Mouse (Mus musculus) hematopoietic stem cell, adult 5-6 weeks (primary cell): ENCODE measurements around the gene Irf2bp1. TPM values are rescaled to one million over a fixed set of nuclear protein-coding genes. Genes with fewer than 3 reads are reported as not detected.

Source experiments
- ATAC-seq, 2 experiments: fragments of 125-278 bp in 1 of 2; replicated peaks in 1 of 2; 2 replicates each; pipeline ENCODE4 v1.8.0; 2016 to 2017; ENCODE audit warnings: inconsistent platforms in 2 of 2, mild to moderate bottlenecking in 2 of 2, moderate number of reproducible peaks in 2 of 2, low read depth in 1 of 2, moderate TSS enrichment in 1 of 2; ENCODE audit not compliant: low FRiP score in 2 of 2, poor library complexity in 2 of 2, severe bottlenecking in 2 of 2, insufficient read depth in 1 of 2, low TSS enrichment in 1 of 2
- total RNA-seq: library from RNA; stranded (forward); fragments of 172-1452, 232-1000 nt; gene quantifications from 2 replicates; pipeline ENCODE4 v1.2.3, GENCODE M21; 2017

The Irf2bp1 gene
- total RNA-seq, 1 experiment from 2014 or later = 13.1 TPM

DNA sequence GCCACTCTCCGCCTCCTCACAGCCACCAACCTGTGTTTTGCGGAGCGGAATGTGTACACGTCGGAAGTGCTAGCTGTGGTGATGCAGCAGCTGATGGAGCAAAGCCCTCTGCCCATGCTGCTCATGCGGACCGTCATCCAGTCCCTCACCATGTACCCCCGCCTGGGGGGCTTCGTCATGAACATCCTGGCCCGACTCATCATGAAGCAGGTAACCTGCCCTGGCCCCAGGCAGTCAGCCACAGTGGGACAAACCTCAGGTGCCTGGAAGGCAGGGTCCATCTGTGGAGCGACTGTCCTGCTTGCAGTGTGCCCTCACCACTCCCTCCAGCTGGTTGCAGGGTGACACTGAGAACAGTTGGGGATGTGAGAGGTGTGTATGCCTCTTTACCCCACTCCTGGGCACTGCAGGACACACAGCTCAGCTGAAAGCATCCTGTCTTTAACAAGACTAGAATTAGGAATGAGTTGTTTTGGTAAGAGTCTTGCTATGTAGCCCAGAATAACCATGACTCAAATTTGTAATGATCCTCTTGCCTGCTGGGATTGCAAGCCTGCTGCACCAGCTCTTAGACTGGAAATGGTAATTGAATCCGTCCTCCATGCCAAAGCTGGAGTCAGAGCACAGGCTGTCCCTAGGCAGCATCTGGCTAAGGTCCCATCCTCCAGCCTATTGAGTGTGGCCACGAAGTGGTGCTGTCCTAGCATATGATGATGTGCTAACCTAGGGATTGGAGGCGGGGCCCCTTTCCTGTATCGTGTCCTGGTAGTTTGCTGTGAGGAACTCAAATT, 48.7 kb downstream of the Irf2bp1 start:
- ATAC-seq = no peak

DNA sequence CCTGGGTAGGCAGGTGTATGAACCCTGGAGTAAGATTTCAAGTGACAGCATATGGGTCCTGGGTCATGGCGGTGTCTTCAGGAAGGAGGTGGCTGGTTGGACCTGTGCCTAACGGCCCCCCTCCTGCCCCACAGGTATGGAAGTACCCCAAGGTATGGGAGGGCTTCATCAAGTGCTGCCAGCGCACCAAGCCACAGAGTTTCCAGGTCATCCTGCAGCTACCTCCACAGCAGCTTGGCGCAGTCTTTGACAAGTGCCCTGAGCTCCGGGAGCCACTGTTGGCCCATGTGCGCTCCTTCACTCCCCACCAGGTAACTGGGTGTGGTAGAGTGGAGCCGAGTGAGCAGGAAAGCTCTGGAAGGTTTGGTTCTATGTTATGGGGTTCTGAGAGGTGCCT, 49.3 kb downstream of the Irf2bp1 start:
- ATAC-seq = no peak

DNA sequence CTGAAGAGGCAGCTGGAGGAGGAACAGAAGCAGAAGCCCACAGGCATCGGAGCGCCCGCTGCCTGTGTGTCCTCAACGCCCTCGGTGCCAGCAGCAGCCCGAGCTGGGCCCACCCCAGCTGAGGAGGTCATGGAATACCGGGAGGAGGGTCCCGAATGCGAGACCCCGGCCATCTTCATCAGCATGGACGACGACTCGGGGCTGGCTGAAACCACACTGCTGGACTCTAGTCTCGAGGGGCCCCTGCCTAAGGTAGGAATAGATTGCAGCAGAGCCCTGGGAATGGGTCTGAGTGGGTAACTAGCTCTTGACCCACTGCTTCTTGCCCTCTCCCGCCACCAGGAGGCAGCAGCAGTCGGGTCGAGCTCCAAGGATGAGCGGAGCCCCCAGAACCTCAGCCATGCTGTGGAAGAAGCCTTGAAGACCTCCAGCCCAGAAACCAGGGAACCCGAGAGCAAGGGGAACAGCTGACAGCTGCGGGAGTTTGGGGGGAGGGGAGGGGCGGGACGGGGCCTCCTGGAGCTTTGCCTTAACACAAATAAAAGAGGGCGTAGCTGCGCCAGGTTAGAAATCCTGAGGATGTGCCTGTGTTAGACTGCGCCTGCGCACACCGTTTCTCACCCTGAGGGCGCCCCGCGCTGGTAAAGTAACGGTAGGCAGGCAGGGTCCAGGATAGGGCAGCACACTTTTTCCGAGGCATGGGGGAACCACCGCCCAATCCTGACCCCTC, 50.4 kb downstream of the Irf2bp1 start, which contains the start of gene Rsph6a:
Gene Rsph6a (plus strand): TSS at position 644 of the 730 bp plus-strand sequence.
- ATAC-seq = peak in 1 of 2 experiments; percentile 26; a peak in 1 of 4 replicates

DNA sequence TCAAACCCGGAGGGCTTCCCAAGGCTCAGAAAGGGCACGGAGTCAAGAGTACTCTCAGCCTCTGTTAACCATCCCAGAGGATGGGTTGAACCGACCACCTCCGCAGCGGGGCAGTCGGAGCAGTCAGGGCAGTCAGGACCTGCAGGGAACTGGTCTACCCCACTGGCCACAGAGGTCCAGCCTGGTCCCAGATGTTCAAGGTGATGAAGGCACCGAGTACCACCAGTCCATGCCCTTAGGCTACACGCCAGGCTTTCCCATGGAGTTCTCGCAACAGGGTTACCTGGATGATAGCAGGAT, 50.9 kb downstream of the Irf2bp1 start:
- ATAC-seq = no peak

DNA sequence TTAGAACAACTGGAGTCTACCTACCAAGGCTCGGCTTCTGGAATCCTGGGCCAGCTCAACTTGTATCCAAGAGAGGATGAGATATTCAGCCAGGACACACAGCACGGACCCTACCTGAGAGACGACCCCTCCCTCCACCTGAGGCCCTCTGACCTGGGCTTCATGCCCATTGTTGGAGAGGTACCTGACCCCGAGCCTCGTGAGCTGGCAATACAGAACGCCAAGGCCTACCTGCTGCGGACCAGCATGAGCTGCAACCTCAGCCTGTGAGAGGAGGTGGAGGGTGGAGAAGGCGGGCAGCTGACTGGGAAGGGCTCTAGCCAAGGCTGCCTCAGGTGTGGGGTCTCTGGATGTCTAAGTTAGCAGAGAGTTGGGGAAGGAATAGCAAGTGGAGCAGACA, 51.3 kb downstream of the Irf2bp1 start:
- ATAC-seq = no peak

Other genes with a start within 250 kb of the Irf2bp1 start
- not detected in 2 replicates for gene Psg19, start 205.5 kb upstream of the Irf2bp1 start, total RNA-seq
- not detected in 2 replicates for gene Psg17, start 182.4 kb upstream of the Irf2bp1 start, total RNA-seq
- 3.1 and 4.6 TPM in 2 replicates for gene Mill2, start 164.1 kb upstream of the Irf2bp1 start, total RNA-seq
- gene Pglyrp1, start 132.7 kb upstream of the Irf2bp1 start, total RNA-seq = 14.1 and 39.9 TPM in 2 replicates
- 12.6 and 15.5 TPM in 2 replicates for gene Ccdc61, start 93.6 kb upstream of the Irf2bp1 start, total RNA-seq
- 0.10 TPM in 1 of 2 replicates, not detected in the other for gene Nova2, start 78.2 kb upstream of the Irf2bp1 start, total RNA-seq
- gene Nanos2, start 16.6 kb upstream of the Irf2bp1 start, total RNA-seq = not detected in 2 replicates
- gene Mypop, start 12.8 kb upstream of the Irf2bp1 start, total RNA-seq = 0.10 and 0.69 TPM in 2 replicates
- 2.7 and 3.3 TPM in 2 replicates for gene Foxa3, start 19.5 kb downstream of the Irf2bp1 start, total RNA-seq
- 41.0 and 42.4 TPM in 2 replicates for gene Sympk, start 20.3 kb downstream of the Irf2bp1 start, total RNA-seq
- gene Rsph6a, start 50.6 kb downstream of the Irf2bp1 start, total RNA-seq = not detected in 2 replicates
- gene Dmwd, start 72.2 kb downstream of the Irf2bp1 start, total RNA-seq = 13.5 TPM in 2 replicates
- gene Dmpk, start 79.8 kb downstream of the Irf2bp1 start, total RNA-seq = 3.6 TPM in 1 of 2 replicates, not detected in the other
- 7.9 and 9.3 TPM in 2 replicates for gene Six5, start 90.5 kb downstream of the Irf2bp1 start, total RNA-seq
- 0.50 and 1.1 TPM in 2 replicates for gene Gm4969, start 114.3 kb downstream of the Irf2bp1 start, total RNA-seq
- gene Fbxo46, start 115.8 kb downstream of the Irf2bp1 start, total RNA-seq = 7.8 and 8.3 TPM in 2 replicates
- gene Qpctl, start 145.2 kb downstream of the Irf2bp1 start, total RNA-seq = 3.5 and 4.8 TPM in 2 replicates
- gene Snrpd2, start 145.7 kb downstream of the Irf2bp1 start, total RNA-seq = 55.1 and 97.6 TPM in 2 replicates
- gene Gipr, start 162.1 kb downstream of the Irf2bp1 start, total RNA-seq = not detected in 2 replicates
- gene Eml2, start 172.4 kb downstream of the Irf2bp1 start, total RNA-seq = 20.0 and 23.6 TPM in 2 replicates
- 0.74 and 1.4 TPM in 2 replicates for gene Gpr4, start 208.5 kb downstream of the Irf2bp1 start, total RNA-seq
- gene Opa3, start 224.3 kb downstream of the Irf2bp1 start, total RNA-seq = 19.9 and 26.8 TPM in 2 replicates